Mouse (Mus musculus): ENCODE results near the gene Tas1r3. TPM values are rescaled to one million over a fixed set of nuclear protein-coding genes. Genes with fewer than 3 reads are reported as not detected.

The Tas1r3 gene
- total and polyA plus RNA-seq, 2 experiments from 2014 or later: 0.12 to 0.38 TPM

GRCm38 (mm10) chr4:155831831-155832230 is 31.3 kb downstream of the Tas1r3 start:
- H3K4me2 ChIP-seq (ENCODE audit: low read depth, low read length, poor library complexity, severe bottlenecking): peak overlapping the region; percentile 96
- H3K9ac ChIP-seq (replicated peaks; ENCODE audit: low read length, poor library complexity, severe bottlenecking): peak overlapping the region; percentile 79
- peaks cover 4% of the 10 kb centered on the region; the same call in 1 of the 2 replicates for H3K4me1 ChIP-seq (ENCODE audit: insufficient read depth, low read length)
- peak overlapping the region; percentile 79 for H3K4me3 ChIP-seq (ENCODE audit: low read depth, low read length)
- peak overlapping the region; percentile 78 for H3K27ac ChIP-seq (ENCODE audit: low read depth, low read length)
- peak; percentile 21; the same call in 1 of the 2 replicates for ATAC-seq (ENCODE audit: low FRiP score)
- under 1% methylated on average over 25 of the region's 25 CpGs for WGBS
- H3K9me3 ChIP-seq (ENCODE audit: low read length): no peaks in the 10 kb centered on the region
- TF ChIP-seq CTCF (IDR thresholded peaks at IDR 0.05): no peak
- no peak for DNase-seq (ENCODE audit: low spot score)
- no peaks in the 10 kb centered on the region for H3K27me3 ChIP-seq (ENCODE audit: insufficient read depth, low read length)
- H3K36me3 ChIP-seq (ENCODE audit: insufficient read depth, low read length): peaks cover 18% of the 10 kb centered on the region

GRCm38 (mm10) chr4:155831205-155831766 is 31.9 kb downstream of the Tas1r3 start, which contains the start of gene Aurkaip1:
TSS of gene Aurkaip1 (plus strand) at chr4:155831272.
- Histone ChIP-seq H3K36me3 (ENCODE audit: insufficient read depth, low read length) (peaks cover 18% of the 10 kb centered on the region), H3K4me3 (ENCODE audit: low read depth, low read length) (peak within 1 kb of the TSS; percentile 79), H3K27me3 (ENCODE audit: insufficient read depth, low read length) (no peaks in the 10 kb centered on the region), H3K27ac (ENCODE audit: low read depth, low read length) (peak within 1 kb of the TSS; percentile 78), H3K4me1 (ENCODE audit: insufficient read depth, low read length) (peaks cover 4% of the 10 kb centered on the region; the same call in 1 of the 2 replicates), H3K9me3 (ENCODE audit: low read length) (no peaks in the 10 kb centered on the region), H3K9ac (replicated peaks; ENCODE audit: low read length, poor library complexity, severe bottlenecking) (peak within 1 kb of the TSS; percentile 79), H3K4me2 (ENCODE audit: low read depth, low read length, poor library complexity, severe bottlenecking) (peak within 1 kb of the TSS; percentile 96)
- ATAC-seq (ENCODE audit: low FRiP score) (peak; percentile 92), DNase-seq (ENCODE audit: low spot score) (peak; percentile 98)
- TF ChIP-seq CTCF (IDR thresholded peaks at IDR 0.05): peak; percentile 92
- WGBS: under 1% methylated on average over 49 of the region's 49 CpGs

DNA sequence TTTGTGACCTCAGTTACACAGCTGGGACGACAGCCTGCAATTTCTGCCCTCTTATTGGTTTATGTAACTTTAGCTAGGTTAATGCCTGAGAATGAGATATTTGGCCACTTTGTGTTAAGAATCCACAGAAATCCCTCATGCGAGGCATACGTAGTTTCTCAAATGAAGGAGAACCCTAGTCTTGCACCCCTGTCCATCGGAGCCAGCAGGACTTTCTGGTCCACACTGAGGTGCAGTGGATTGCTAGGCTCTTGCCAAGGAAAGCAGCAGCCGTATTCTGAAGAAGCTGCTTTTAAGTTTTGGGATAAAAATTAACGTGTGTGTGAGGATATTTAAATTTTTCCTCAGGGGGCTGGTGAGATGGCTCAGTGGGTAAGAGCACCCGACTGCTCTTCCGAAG is 32.6 kb downstream of the Tas1r3 start:
- no peak for TF ChIP-seq CTCF (IDR thresholded peaks at IDR 0.05)
- Histone ChIP-seq H3K36me3 (ENCODE audit: insufficient read depth, low read length) (peaks cover 18% of the 10 kb centered on the region), H3K9ac (replicated peaks; ENCODE audit: low read length, poor library complexity, severe bottlenecking) (no peak overlapping the region), H3K27me3 (ENCODE audit: insufficient read depth, low read length) (no peaks in the 10 kb centered on the region), H3K4me1 (ENCODE audit: insufficient read depth, low read length) (peaks cover 4% of the 10 kb centered on the region; the same call in 1 of the 2 replicates), H3K9me3 (ENCODE audit: low read length) (no peaks in the 10 kb centered on the region), H3K4me2 (ENCODE audit: low read depth, low read length, poor library complexity, severe bottlenecking) (peak overlapping the region; percentile 96), H3K27ac (ENCODE audit: low read depth, low read length) (no peak overlapping the region), H3K4me3 (ENCODE audit: low read depth, low read length) (peak overlapping the region; percentile 79; the same call in 1 of the 2 replicates)
- DNase-seq (ENCODE audit: low spot score): no peak
- WGBS: 56% methylated on average over 8 of the region's 8 CpGs
- ATAC-seq (ENCODE audit: low FRiP score): no peak

- peaks cover 14% of the 10 kb centered on the region for H3K36me3 ChIP-seq (ENCODE audit: insufficient read depth, low read length)
- ATAC-seq (ENCODE audit: low FRiP score) (no peak), DNase-seq (ENCODE audit: low spot score) (no peak)
- H3K9me3 ChIP-seq (ENCODE audit: low read length): no peaks in the 10 kb centered on the region
- H3K4me2 ChIP-seq (ENCODE audit: low read depth, low read length, poor library complexity, severe bottlenecking): no peak overlapping the region
- TF ChIP-seq CTCF (IDR thresholded peaks at IDR 0.05): no peak
- peaks cover 4% of the 10 kb centered on the region; the same call in 1 of the 2 replicates for H3K4me1 ChIP-seq (ENCODE audit: insufficient read depth, low read length)
- no peak overlapping the region for H3K4me3 ChIP-seq (ENCODE audit: low read depth, low read length)
- no peaks in the 10 kb centered on the region for H3K27me3 ChIP-seq (ENCODE audit: insufficient read depth, low read length)
- H3K27ac ChIP-seq (ENCODE audit: low read depth, low read length): no peak overlapping the region
- H3K9ac ChIP-seq (replicated peaks; ENCODE audit: low read length, poor library complexity, severe bottlenecking): no peak overlapping the region
- 91% methylated on average over 4 of the region's 4 CpGs for WGBS
Observed at GRCm38 (mm10) chr4:155829866-155830265, 33.3 kb downstream of the Tas1r3 start.

DNA sequence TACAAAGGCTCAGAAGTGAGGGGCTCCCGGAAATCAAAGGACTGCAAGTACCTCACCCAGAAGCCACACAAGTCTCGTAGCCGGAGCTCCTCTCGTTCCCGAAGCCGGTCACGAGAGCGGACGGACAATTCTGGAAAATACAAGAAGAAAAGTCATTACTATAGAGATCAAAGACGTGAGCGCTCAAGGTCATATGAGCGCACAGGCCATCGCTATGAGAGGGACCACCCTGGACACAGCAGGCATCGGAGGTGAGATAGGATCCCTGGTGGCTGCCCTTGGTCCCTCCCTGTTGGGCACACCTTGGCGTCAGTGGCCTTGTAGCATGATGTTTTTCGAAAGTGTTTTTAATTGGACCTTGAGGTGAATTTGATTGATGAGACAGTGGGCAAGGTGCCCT is 39.7 kb downstream of the Tas1r3 start:
- Histone ChIP-seq H3K36me3 (ENCODE audit: insufficient read depth, low read length) (peaks cover 60% of the 10 kb centered on the region), H3K9me3 (ENCODE audit: low read length) (no peaks in the 10 kb centered on the region), H3K9ac (replicated peaks; ENCODE audit: low read length, poor library complexity, severe bottlenecking) (no peak overlapping the region), H3K4me3 (ENCODE audit: low read depth, low read length) (no peak overlapping the region), H3K4me1 (ENCODE audit: insufficient read depth, low read length) (no peaks in the 10 kb centered on the region), H3K4me2 (ENCODE audit: low read depth, low read length, poor library complexity, severe bottlenecking) (no peak overlapping the region), H3K27ac (ENCODE audit: low read depth, low read length) (no peak overlapping the region), H3K27me3 (ENCODE audit: insufficient read depth, low read length) (no peaks in the 10 kb centered on the region)
- ATAC-seq (ENCODE audit: low FRiP score): no peak
- WGBS: 94% methylated on average over 16 of the region's 16 CpGs
- no peak for TF ChIP-seq CTCF (IDR thresholded peaks at IDR 0.05)
- no peak for DNase-seq (ENCODE audit: low spot score)

GRCm38 (mm10) chr4:155821025-155821424 is 42.1 kb downstream of the Tas1r3 start:
- Histone ChIP-seq H3K9ac (replicated peaks; ENCODE audit: low read length, poor library complexity, severe bottlenecking) (no peak overlapping the region), H3K4me3 (ENCODE audit: low read depth, low read length) (no peak overlapping the region), H3K4me2 (ENCODE audit: low read depth, low read length, poor library complexity, severe bottlenecking) (no peak overlapping the region), H3K27me3 (ENCODE audit: insufficient read depth, low read length) (no peaks in the 10 kb centered on the region), H3K9me3 (ENCODE audit: low read length) (no peaks in the 10 kb centered on the region), H3K4me1 (ENCODE audit: insufficient read depth, low read length) (no peaks in the 10 kb centered on the region), H3K36me3 (ENCODE audit: insufficient read depth, low read length) (peaks cover 69% of the 10 kb centered on the region), H3K27ac (ENCODE audit: low read depth, low read length) (no peak overlapping the region)
- peak; percentile 44 for DNase-seq (ENCODE audit: low spot score)
- TF ChIP-seq CTCF (IDR thresholded peaks at IDR 0.05): peak; percentile 50
- no peak for ATAC-seq (ENCODE audit: low FRiP score)
- 77% methylated on average over 7 of the region's 7 CpGs for WGBS
